Mouse (Mus musculus) T-helper 1 cell (primary cell): ENCODE data around the gene Cav1.

Experiments
- in situ Hi-C: fragments of 300-600 bp; cut with MboI, MseI; formaldehyde crosslinking; loops from one replicate; pipeline ENCODE4 v1.15.1; 2025; ENCODE audit warnings: high pct_unique_total_duplicates

The Cav1 gene

GRCm38 (mm10) chr6:17305954-17306601 is at the start of gene Cav1:
Gene Cav1, plus strand, starts transcription at chr6:17306335.
- in situ Hi-C loops: no loop called here

- in situ Hi-C loops: no loop called here
Measured at GRCm38 (mm10) chr6:17258142-17258541, 48.0 kb upstream of the Cav1 start.

- in situ Hi-C loops: no loop called here
Measured at GRCm38 (mm10) chr6:17258911-17259310, 47.2 kb upstream of the Cav1 start.

- in situ Hi-C loops: no loop called here
Measured at GRCm38 (mm10) chr6:17262786-17263185, 43.3 kb upstream of the Cav1 start.

- in situ Hi-C loops: no loop called here
Measured at GRCm38 (mm10) chr6:17265043-17265442, 41.1 kb upstream of the Cav1 start.

- in situ Hi-C loops: no loop called here
Measured at GRCm38 (mm10) chr6:17266466-17266865, 39.7 kb upstream of the Cav1 start.

GRCm38 (mm10) chr6:17278366-17278765 is 27.8 kb upstream of the Cav1 start:
- in situ Hi-C loops: no loop called here

GRCm38 (mm10) chr6:17280939-17281756 is 25.0 kb upstream of the Cav1 start, which contains the start of gene Cav2:
Gene Cav2, plus strand, starts transcription at chr6:17281185.
- in situ Hi-C loops: no loop called here

GRCm38 (mm10) chr6:17281757-17282092 is 24.4 kb upstream of the Cav1 start:
- in situ Hi-C loops: no loop called here

- in situ Hi-C loops: no loop called here
Measured at GRCm38 (mm10) chr6:17282159-17282558, 24.0 kb upstream of the Cav1 start.

- in situ Hi-C loops: no loop called here
Measured at GRCm38 (mm10) chr6:17283834-17284233, 22.3 kb upstream of the Cav1 start.

GRCm38 (mm10) chr6:17286381-17286780 is 19.8 kb upstream of the Cav1 start:
- in situ Hi-C loops: no loop called here

- in situ Hi-C loops: no loop called here
Measured at GRCm38 (mm10) chr6:17295116-17295515, 11.0 kb upstream of the Cav1 start.

GRCm38 (mm10) chr6:17306602-17307325 is 629 bp downstream of the Cav1 start:
- in situ Hi-C loops: no loop called here

- in situ Hi-C loops: no loop called here
Measured at GRCm38 (mm10) chr6:17307461-17308115, 1.5 kb downstream of the Cav1 start.

GRCm38 (mm10) chr6:17308661-17309060 is 2.5 kb downstream of the Cav1 start:
- in situ Hi-C loops: no loop called here

GRCm38 (mm10) chr6:17309260-17309659 is 3.1 kb downstream of the Cav1 start:
- in situ Hi-C loops: no loop called here

- in situ Hi-C loops: no loop called here
Measured at GRCm38 (mm10) chr6:17314241-17314640, 8.1 kb downstream of the Cav1 start.

- in situ Hi-C loops: no loop called here
Measured at GRCm38 (mm10) chr6:17314659-17315616, 8.8 kb downstream of the Cav1 start.

- in situ Hi-C loops: no loop called here
Measured at GRCm38 (mm10) chr6:17316294-17317166, 10.4 kb downstream of the Cav1 start.
